Mouse (Mus musculus) kidney, postnatal 0 days (tissue): Measurements from ENCODE around the gene Rgs11. TPM values are rescaled to one million over a fixed set of nuclear protein-coding genes. Genes with fewer than 3 reads are reported as not detected.

ENCODE experiments used
- ATAC-seq: fragments of 200-750 bp; cut with Nextera tagmentation; replicated peaks from 2 replicates; pipeline ENCODE4 v1.8.0; 2017; ENCODE audit warnings: low read depth, moderate number of reproducible peaks, moderate TSS enrichment, moderate library complexity; ENCODE audit not compliant: low FRiP score
- DNase-seq: peaks from one replicate; pipeline ENCODE4 v3.0.0-alpha.2; 2016; ENCODE audit warnings: low spot score
- H3K27ac ChIP-seq: fragments of 300-500 bp; sonication (generic); 2 replicates; pipeline ENCODE4 v1.5.1; 2014; ENCODE audit warnings: mild to moderate bottlenecking
- H3K27me3 ChIP-seq: fragments of 300-500 bp; sonication (generic); 2 replicates; pipeline ENCODE4 v1.6.1; 2014; ENCODE audit warnings: low read length, mixed read lengths; ENCODE audit not compliant: insufficient read depth
- H3K36me3 ChIP-seq: fragments of 300-500 bp; sonication (generic); 2 replicates; pipeline ENCODE4 v1.6.1; 2014; ENCODE audit warnings: low read length, mixed read lengths; ENCODE audit not compliant: insufficient read depth
- H3K4me1 ChIP-seq: fragments of 300-500 bp; sonication (generic); replicated peaks from 2 replicates; pipeline ENCODE4 v1.6.1; 2014; ENCODE audit warnings: antibody characterized with exemption, low read length, mixed read lengths; ENCODE audit not compliant: insufficient read depth
- H3K4me2 ChIP-seq: fragments of 300-500 bp; sonication (generic); 2 replicates; pipeline ENCODE4 v1.6.1; 2014; ENCODE audit warnings: mild to moderate bottlenecking, low read length, moderate library complexity, mixed read lengths
- H3K4me3 ChIP-seq: fragments of 300-500 bp; sonication (generic); replicated peaks from 2 replicates; pipeline ENCODE4 v1.5.1; 2014; ENCODE audit warnings: low read depth, low read length
- H3K9ac ChIP-seq: fragments of 300-500 bp; sonication (generic); 2 replicates; pipeline ENCODE4 v1.6.1; 2014; ENCODE audit warnings: low read depth, low read length
- H3K9me3 ChIP-seq: fragments of 300-500 bp; sonication (generic); replicated peaks from 2 replicates; pipeline ENCODE4 v1.6.1; 2016; ENCODE audit warnings: low read length, inconsistent platforms, mixed read lengths
- CTCF ChIP-seq: IDR thresholded peaks from 2 replicates; pipeline ENCODE4 v1.5.1; 2016; ENCODE audit warnings: antibody characterized with exemption, low read depth, mild to moderate bottlenecking, moderate library complexity
- WGBS: fragments of 180-500 bp; shearing (Covaris S2); extraction: QIAGEN DNeasy Blood & Tissue Kit; methylation state at CpG from one replicate; pipeline ENCODE4 v1.1.7; 2014; 5-methylcytosine and 5-hydroxymethylcytosine counted together
- polyA plus RNA-seq: library from polyadenylated mRNA; unstranded; fragments of >200 nt; fragmentation: Nextera tagmentation; extraction: Ambion mirVana; gene quantifications from 2 replicates; pipeline ENCODE4 v1.2.1, GENCODE M21; 2015

Gene Rgs11
- polyA plus RNA-seq, 1 experiment from 2014 or later, result 9.1 TPM

DNA sequence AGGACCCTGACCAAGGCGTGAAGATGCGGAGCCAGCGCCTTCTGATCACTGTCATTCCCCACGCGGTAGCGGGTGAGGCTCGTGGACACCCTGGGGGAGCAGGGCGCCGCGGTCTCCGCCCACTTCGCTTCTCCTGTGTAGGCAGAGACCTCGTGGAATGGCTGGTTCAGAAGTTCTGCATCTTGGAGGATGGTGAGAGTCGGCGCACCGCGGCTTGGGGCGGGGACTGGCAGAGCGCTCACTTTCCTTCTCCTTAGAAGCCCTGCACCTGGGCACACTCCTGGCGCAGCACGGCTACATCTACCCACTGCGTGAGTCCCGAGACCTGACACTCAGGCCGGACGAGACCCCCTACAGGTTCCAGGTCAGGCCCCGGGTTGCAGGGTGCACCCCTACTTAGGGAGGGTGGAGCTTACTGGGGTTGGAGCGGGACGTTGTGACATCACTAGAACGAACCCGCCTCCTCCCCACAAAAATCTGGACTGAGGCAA is 615 bp downstream of the Rgs11 start:
- no peak overlapping the region for H3K27ac ChIP-seq
- ATAC-seq (no peak), DNase-seq (no peak)
- H3K9ac ChIP-seq, result peak overlapping the region; percentile 37; the same call in 1 of the 2 replicates
- H3K27me3 ChIP-seq, result peaks cover 12% of the 10 kb centered on the region; the same call in 1 of the 2 replicates
- no peaks in the 10 kb centered on the region for H3K36me3 ChIP-seq
- TF ChIP-seq CTCF, result no peak
- 2% methylated on average over 30 of the region's 30 CpGs for WGBS
- H3K4me1 ChIP-seq, result peaks cover 4% of the 10 kb centered on the region; the same call in 1 of the 2 replicates
- no peaks in the 10 kb centered on the region for H3K9me3 ChIP-seq
- peak overlapping the region; percentile 87 for H3K4me2 ChIP-seq
- H3K4me3 ChIP-seq, result peak overlapping the region; percentile 49

DNA sequence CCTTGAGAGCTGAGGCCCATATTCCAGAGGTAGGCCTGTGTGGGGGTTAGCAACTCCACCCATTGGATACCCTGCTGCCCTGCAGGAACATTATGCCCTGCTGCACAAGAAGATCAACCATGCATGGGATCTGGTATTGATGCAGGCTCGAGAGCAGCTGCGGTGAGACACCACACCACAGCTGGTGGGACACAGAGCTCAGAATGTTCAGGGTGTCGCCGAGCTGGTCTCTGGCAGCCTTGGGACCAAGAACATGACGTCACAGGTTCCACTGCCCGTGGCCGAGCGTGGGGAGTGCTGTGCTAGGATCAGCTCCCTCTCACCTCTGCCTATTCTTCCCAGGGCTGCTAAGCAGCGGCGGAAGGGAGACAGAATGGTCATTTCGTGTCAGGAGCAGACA is 2.0 kb downstream of the Rgs11 start:
- TF ChIP-seq CTCF, result no peak
- peaks cover 12% of the 10 kb centered on the region; the same call in 1 of the 2 replicates for H3K27me3 ChIP-seq
- WGBS, result 20% methylated on average over 11 of the region's 11 CpGs

DNA sequence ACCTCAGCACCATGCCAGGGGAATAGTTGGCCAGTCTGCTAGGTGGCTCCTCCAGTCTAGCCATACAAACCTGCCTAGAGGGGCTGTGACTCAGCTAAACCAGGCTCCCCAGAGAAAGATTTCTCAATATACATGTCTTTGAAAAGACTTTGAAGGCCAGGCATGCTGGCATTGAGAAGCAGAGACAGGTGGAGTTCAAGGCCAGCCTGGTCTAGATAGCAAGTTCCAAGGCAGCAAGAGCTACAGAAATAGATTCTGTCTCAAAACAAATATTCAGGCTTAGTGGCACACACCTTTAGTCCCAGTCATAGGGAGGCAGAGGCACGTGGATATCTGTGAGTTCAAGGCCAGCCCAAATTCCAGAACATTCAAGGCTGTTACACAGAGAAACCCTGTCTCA is 3.6 kb downstream of the Rgs11 start:
- no peaks in the 10 kb centered on the region; the same call in 1 of the 2 replicates for H3K4me1 ChIP-seq
- ATAC-seq, result no peak
- 42% methylated on average over 1 of the region's 1 CpGs for WGBS

More for the DNA sequence above, 2.0 kb downstream of the Rgs11 start:
- Histone ChIP-seq H3K27ac (no peak overlapping the region), H3K9me3 (no peaks in the 10 kb centered on the region), H3K36me3 (no peaks in the 10 kb centered on the region), H3K9ac (no peak overlapping the region), H3K4me2 (no peak overlapping the region), H3K4me3 (no peak overlapping the region), H3K4me1 (peaks cover 4% of the 10 kb centered on the region; the same call in 1 of the 2 replicates)
- DNase-seq (no peak), ATAC-seq (no peak)

DNA sequence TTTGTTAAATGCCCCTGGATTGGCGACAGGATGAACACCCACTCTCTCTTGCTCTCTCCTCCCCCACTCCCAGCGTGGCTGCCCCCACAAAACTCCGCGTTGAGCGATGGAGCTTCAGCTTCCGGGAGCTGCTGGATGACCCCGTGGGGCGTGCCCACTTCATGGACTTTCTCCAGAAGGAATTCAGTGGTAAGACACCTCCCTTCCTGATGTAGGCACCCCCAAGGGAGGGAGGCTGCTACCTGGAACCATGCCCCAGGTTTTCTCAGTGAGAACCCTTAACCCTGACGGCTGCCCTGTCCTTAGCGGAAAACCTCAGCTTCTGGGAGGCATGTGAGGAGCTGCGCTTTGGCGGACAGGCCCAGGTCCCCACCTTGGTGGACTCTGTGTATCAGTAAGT is 4.9 kb downstream of the Rgs11 start, which contains the start of gene Arhgdig:
Gene Arhgdig, minus strand, starts transcription at position 101 of the 400 bp plus-strand sequence.
- H3K4me2 ChIP-seq, result no peak within 1 kb of the TSS
- no peak within 1 kb of the TSS for H3K27ac ChIP-seq
- H3K4me1 ChIP-seq, result no peaks in the 10 kb centered on the region; the same call in 1 of the 2 replicates
- H3K9me3 ChIP-seq, result no peaks in the 10 kb centered on the region
- WGBS, result 79% methylated on average over 12 of the region's 12 CpGs
- H3K9ac ChIP-seq, result no peak within 1 kb of the TSS
- no peaks in the 10 kb centered on the region for H3K36me3 ChIP-seq
- no peak within 1 kb of the TSS for H3K4me3 ChIP-seq
- no peaks in the 10 kb centered on the region for H3K27me3 ChIP-seq
- ATAC-seq, result no peak
- no peak for DNase-seq
- TF ChIP-seq CTCF, result no peak

More for the DNA sequence above, 3.6 kb downstream of the Rgs11 start:
- Histone ChIP-seq H3K27ac (no peak overlapping the region), H3K9me3 (no peaks in the 10 kb centered on the region), H3K9ac (no peak overlapping the region), H3K27me3 (0 out of 2 replicates have a peak, but pooled peaks cover 8% of the 10 kb centered on the region), H3K4me2 (no peak overlapping the region), H3K4me3 (no peak overlapping the region), H3K36me3 (no peaks in the 10 kb centered on the region)
- no peak for DNase-seq
- no peak for TF ChIP-seq CTCF

GRCm38 (mm10) chr17:26212241-26212640 is 9.5 kb downstream of the Rgs11 start:
- 92% methylated on average over 7 of the region's 7 CpGs for WGBS
- no peak overlapping the region for H3K4me3 ChIP-seq
- H3K4me2 ChIP-seq, result no peak overlapping the region
- no peak for TF ChIP-seq CTCF
- 0 out of 2 replicates have a peak, but pooled peaks cover 3% of the 10 kb centered on the region for H3K36me3 ChIP-seq
- H3K9ac ChIP-seq, result no peak overlapping the region
- no peak overlapping the region for H3K27ac ChIP-seq
- DNase-seq (no peak), ATAC-seq (no peak)
- no peaks in the 10 kb centered on the region for H3K27me3 ChIP-seq
- H3K4me1 ChIP-seq, result no peaks in the 10 kb centered on the region
- no peaks in the 10 kb centered on the region for H3K9me3 ChIP-seq

DNA sequence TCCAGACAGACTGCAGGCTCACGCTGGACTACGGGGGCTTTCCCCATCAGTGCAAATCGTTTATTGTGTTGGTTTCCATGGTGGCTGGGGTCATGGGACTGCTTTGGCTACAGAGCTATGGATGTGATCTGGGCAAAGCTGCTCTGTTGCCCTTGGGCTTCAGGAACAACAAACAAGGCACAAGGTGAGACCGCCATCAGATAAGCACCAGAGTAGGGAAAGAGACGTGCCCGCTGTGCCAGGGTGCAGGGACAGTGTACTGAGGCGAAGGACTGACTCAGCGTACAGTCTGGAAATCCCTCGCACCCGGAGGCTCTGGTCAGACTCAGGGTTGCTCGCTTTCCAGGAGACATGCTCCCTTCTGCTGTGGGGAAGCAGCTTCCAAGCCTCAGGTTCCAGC is 9.9 kb downstream of the Rgs11 start:
- H3K36me3 ChIP-seq, result 0 out of 2 replicates have a peak, but pooled peaks cover 3% of the 10 kb centered on the region
- WGBS, result 83% methylated on average over 11 of the region's 11 CpGs
- no peaks in the 10 kb centered on the region for H3K4me1 ChIP-seq
- H3K27ac ChIP-seq, result 0 out of 2 replicates have a peak overlapping the region, but pooled peaks have one; percentile 36
- H3K27me3 ChIP-seq, result no peaks in the 10 kb centered on the region
- ATAC-seq (no peak; the same call in 1 of the 2 replicates), DNase-seq (no peak)
- H3K9me3 ChIP-seq, result no peaks in the 10 kb centered on the region
- no peak for TF ChIP-seq CTCF
- no peak overlapping the region for H3K4me2 ChIP-seq
- H3K9ac ChIP-seq, result no peak overlapping the region
- H3K4me3 ChIP-seq, result no peak overlapping the region
